Mouse (Mus musculus): ENCODE data around the gene Uqcc2. TPM values are rescaled to one million over a fixed set of nuclear protein-coding genes. Genes with fewer than 3 reads are reported as not detected.

The Uqcc2 gene
- polyA plus RNA-seq, 3 experiments from 2014 or later: 123 to 139 (median 128) TPM

- ATAC-seq: no peak
Measured at GRCm38 (mm10) chr17:27122701-27123100, 11.0 kb downstream of the Uqcc2 start.

DNA sequence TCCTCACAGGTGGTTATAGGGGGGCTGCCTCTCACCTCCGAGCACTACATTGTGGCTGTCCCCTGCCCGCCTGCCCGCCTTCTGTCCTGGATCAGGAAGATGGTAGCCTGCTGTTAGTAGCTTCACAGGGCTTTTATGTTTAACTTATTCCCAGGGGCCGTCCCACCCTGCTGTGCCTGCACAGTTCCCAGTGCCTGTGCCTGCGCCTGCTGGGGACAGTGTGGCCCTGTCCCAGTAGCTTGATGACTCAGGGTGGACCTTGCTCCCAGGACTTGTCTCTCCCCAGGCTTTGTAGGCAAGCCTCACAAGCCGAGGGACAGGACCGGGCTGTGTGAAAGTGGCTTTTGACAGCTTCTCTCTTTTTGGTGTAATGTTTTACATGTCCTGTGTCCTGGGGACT, 11.9 kb downstream of the Uqcc2 start:
- no peak for ATAC-seq

GRCm38 (mm10) chr17:27121266-27121665, 12.4 kb downstream of the Uqcc2 start:
- no peak for ATAC-seq

GRCm38 (mm10) chr17:27120561-27121024, 13.1 kb downstream of the Uqcc2 start:
- ATAC-seq: no peak

- no peak for ATAC-seq
Measured at GRCm38 (mm10) chr17:27119954-27120353, 13.8 kb downstream of the Uqcc2 start.

- ATAC-seq: no peak
Measured at GRCm38 (mm10) chr17:27119540-27119895, 14.2 kb downstream of the Uqcc2 start.

- no peak for ATAC-seq
Measured at GRCm38 (mm10) chr17:27118676-27119539, 14.8 kb downstream of the Uqcc2 start.

GRCm38 (mm10) chr17:27110072-27110471, 23.6 kb downstream of the Uqcc2 start:
- ATAC-seq: no peak

DNA sequence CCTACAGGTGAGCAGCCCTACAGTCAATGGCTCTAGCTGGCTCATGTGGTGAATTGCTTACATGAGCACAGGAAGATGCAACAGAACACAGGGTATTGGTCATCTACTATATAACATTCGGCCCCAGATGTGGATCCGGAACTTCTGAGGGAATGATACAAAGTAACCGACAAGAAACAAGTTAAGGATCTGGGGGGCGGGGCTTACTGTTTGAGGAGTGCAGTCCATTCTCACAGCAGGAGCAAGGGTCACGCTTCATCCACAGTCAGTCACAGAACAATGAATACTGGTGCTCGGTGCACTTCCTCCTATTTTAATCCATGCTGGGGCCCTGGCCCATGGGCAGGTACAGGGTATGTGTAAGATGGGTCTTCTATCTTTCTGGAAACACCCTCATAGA, 25.8 kb downstream of the Uqcc2 start:
- no peak for ATAC-seq

- no peak for ATAC-seq
Measured at GRCm38 (mm10) chr17:27106745-27107144, 27.0 kb downstream of the Uqcc2 start.

- no peak for ATAC-seq
Measured at GRCm38 (mm10) chr17:27105698-27106470, 27.8 kb downstream of the Uqcc2 start.

- no peak for ATAC-seq
Measured at GRCm38 (mm10) chr17:27101675-27102074, 32.0 kb downstream of the Uqcc2 start.

GRCm38 (mm10) chr17:27095690-27096089, 38.0 kb downstream of the Uqcc2 start:
- no peak for ATAC-seq

DNA sequence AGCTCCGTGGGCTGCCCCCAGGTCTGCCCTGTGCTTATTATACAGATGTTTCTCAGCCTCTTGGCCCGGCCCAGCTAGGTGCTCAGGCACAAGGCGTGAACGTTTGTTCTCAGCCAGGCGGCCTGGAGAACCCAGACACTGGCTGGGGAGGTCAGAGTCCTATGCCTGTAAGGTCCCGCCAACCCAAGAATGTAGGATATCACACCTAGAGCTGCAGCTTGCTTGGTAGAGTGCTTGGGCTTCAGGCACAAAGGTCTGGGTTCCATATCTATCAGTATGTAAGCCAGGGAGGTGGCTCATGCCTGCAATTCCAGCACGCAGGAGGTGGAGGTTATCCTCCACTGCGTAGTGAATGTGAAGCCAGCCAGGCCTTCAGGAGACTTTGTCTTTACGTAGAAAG, 43.6 kb downstream of the Uqcc2 start:
- ATAC-seq: no peak

DNA sequence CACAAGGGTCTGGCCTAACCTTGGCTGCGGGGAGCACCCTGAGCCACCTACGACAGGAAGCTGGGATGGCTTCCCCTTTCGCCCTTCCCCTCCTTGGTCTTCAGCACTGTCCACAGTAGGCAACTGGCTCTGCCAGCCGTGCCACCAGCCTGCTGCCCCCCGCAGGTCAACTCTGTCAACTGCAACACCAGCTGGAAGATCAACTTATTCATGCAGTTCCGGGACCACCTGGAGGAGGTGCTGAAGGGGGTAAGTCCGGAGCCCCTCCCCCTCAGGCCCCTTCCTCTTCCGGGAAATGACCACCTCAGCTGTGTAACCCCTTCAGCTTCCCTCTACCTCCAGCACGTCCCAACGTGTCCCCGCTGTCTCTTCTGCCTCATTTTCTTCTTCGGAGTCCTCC, 46.3 kb downstream of the Uqcc2 start:
- ATAC-seq: no peak

- ATAC-seq: no peak
Measured at GRCm38 (mm10) chr17:27085676-27086075, 48.0 kb downstream of the Uqcc2 start.

DNA sequence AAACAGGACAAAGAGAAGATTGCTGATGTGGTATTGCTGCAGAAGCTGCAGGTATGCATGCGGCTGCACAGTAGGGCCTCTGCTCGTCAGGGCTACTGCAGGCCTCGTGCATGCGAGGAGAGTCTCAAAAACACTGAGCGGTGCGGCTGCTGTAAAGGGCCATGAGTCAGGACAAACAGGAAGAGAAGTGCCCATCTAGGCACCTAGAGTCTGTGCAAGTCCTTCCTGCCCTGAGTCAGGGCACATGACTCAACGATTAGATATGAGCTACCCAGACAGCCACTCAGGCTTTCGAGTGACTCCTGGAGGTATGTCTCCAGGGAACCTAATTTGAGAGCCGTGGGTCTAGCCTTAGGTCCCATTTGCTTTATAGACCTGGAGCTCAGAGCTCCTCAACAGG, 50.1 kb downstream of the Uqcc2 start:
- ATAC-seq: no peak

GRCm38 (mm10) chr17:27082796-27083195, 50.9 kb downstream of the Uqcc2 start:
- ATAC-seq: no peak

- ATAC-seq: no peak
Measured at GRCm38 (mm10) chr17:27081868-27082267, 51.8 kb downstream of the Uqcc2 start.

GRCm38 (mm10) chr17:27078499-27078898, 55.2 kb downstream of the Uqcc2 start:
- no peak for ATAC-seq

GRCm38 (mm10) chr17:27077920-27078319, 55.8 kb downstream of the Uqcc2 start:
- no peak for ATAC-seq

- no peak for ATAC-seq
Measured at GRCm38 (mm10) chr17:27077133-27077532, 56.6 kb downstream of the Uqcc2 start.

DNA sequence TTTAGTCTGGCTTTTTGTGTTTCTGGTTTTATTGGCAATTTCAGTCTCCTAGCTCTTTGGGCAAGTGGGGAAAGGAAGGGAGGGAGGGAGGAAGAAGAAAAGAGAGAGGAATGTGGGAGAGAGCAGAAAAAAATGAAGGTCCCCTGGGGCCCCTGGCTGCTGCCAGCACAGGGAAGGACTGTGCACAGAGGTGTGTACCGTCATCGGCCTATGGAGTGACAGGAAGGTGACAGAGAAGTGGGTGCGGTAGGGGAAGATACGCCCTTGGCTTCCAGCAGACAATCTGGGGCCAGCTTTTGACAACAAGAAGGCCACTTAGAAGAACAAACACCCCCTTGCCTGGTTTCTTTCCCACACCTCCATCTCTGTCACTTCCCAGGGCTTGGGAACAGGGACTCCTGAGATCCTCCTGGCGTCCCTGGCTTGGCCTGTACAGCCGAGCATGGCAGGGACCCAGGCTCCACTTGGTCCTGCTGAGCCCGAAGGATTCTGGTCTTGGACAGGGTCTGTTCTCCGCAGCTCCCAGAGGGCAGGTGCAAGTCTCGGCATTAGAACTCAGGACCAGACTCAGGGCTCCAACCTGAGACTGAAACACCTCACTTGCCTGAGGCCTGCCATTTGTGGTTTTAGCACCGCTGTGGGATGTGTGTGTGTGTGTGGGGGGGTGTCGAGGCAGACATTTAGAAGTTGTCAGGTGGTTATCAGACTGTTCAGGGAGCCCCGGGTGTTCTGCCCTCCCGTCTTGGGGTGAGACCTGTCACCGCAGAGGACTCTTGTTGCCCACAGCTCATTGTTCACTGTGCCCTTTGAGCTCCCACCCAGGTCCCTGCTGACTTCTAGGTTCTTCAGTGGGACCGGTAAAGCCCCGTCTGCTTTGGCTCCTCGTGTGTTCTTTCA, 58.6 kb downstream of the Uqcc2 start:
- ATAC-seq: no peak

Measured in inflammation-experienced regulatory T-cells, adult 6 months (primary cell).